9 mouse cellular contexts compared by ENCODE assay signal in the genomic region with DNA sequence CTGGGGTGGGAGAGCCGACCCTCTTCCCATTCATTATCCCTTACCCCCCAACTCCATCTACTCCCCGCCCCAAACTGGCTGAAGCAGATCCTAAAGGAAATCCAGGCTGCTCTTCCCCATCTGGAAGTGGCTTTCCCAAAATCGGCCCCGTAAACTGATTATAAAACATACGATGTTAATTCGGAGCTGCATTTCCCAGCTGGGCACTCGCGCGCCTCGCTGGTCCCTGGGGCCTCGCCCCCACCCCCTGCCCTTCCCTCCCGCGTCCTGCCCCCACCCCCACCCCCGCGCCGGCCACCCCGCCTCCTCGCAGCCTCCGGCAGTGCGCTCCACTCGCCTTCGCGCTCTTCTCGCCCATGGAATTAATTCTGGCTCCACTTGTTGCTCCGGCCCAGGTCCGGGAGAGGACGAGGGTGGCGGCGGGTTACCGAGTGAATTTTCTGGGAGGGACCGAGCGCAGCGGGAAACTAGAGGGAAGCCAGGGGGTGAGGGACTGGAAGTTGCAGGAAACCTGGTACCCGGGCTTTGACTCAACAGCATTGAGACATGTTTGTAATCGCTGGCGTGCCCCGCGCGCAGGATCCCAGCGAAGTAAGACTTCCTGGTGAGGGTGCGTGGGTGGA. TPM values are rescaled to one million over a fixed set of nuclear protein-coding genes. Genes with fewer than 3 reads are reported as not detected.
DNase-seq lines count a peak whose midpoint lies in the region; ATAC-seq lines count a peak whose summit lies in the region.
"Had no signal": no experiment of that assay in that cellular context is flagged by ENCODE, and none has a peak within 500 bp of the region (broad histone marks: within the 10 kb centered on the region; RNA-seq: fewer than 3 reads in every experiment).

No protein-coding gene starts in this region.

- peaks cover 57% of the 10 kb centered on the region for H3K4me1 ChIP-seq in forebrain, embryonic 13.5 days
- peaks cover 2% of the 10 kb centered on the region; the same call in 1 of the 2 replicates for H3K4me1 ChIP-seq in intestine, embryonic 14.5 days (replicated peaks; ENCODE audit: control insufficient read depth, insufficient read depth, low read length)

- peak; percentile 19 to 72 for DNase-seq in adrenal gland, adult (ENCODE audit: inconsistent age in 2 of 2, low spot score in 1 of 2)
- DNase-seq in adrenal gland, postnatal 4 days (ENCODE audit: low spot score in 2 of 2): no peak
- DNase-seq in ES-CJ7 (ENCODE audit: low read depth, low spot score) (peak; percentile 47), adipocyte (ENCODE audit: low spot score) (no peak)
- DNase-seq in intestine, embryonic 14.5 days (ENCODE audit: low spot score): peak; percentile 75
- peak; percentile 47 for DNase-seq in mesoderm, embryonic 11.5 days (ENCODE audit: low read depth, low spot score)
- peak; percentile 23 for DNase-seq in yolk sac, embryonic 10.5 days (ENCODE audit: low spot score)

- peak overlapping the region; percentile 58 for H3K4me3 ChIP-seq in forebrain, embryonic 13.5 days
- H3K4me3 ChIP-seq in intestine, embryonic 14.5 days (ENCODE audit: low read depth, low read length): peak overlapping the region; percentile 82

- no peak overlapping the region for H3K27ac ChIP-seq in forebrain, embryonic 13.5 days
- peak overlapping the region; percentile 98; the same call in 1 of the 2 replicates for H3K27ac ChIP-seq in intestine, embryonic 14.5 days (ENCODE audit: low read depth)

- ATAC-seq in forebrain, embryonic 13.5 days: no peak
- no peak for ATAC-seq in intestine, embryonic 14.5 days (replicated peaks; ENCODE audit: low FRiP score, low TSS enrichment, low read depth)

- peak overlapping the region; percentile 59 for H3K9ac ChIP-seq in forebrain, embryonic 13.5 days
- peak overlapping the region; percentile 91 for H3K9ac ChIP-seq in intestine, embryonic 14.5 days (ENCODE audit: low read length)

- no peaks in the 10 kb centered on the region for H3K36me3 ChIP-seq in forebrain, embryonic 13.5 days (ENCODE audit: poor library complexity, severe bottlenecking)
- peaks cover 32% of the 10 kb centered on the region for H3K36me3 ChIP-seq in intestine, embryonic 14.5 days (ENCODE audit: control insufficient read depth, insufficient read depth, low read length)

- peaks cover 80% of the 10 kb centered on the region for H3K27me3 ChIP-seq in forebrain, embryonic 13.5 days
- H3K27me3 ChIP-seq in intestine, embryonic 14.5 days (replicated peaks; ENCODE audit: control insufficient read depth, insufficient read depth, low read length): peaks cover 16% of the 10 kb centered on the region

- H3K9me3 ChIP-seq in forebrain, embryonic 13.5 days (replicated peaks): no peaks in the 10 kb centered on the region
- no peaks in the 10 kb centered on the region for H3K9me3 ChIP-seq in intestine, embryonic 14.5 days (ENCODE audit: control insufficient read depth, low read length)

- WGBS in forebrain, embryonic 13.5 days: under 1% methylated on average over 37 of the region's 41 CpGs
- 2% methylated on average over 41 of the region's 41 CpGs for WGBS in intestine, embryonic 14.5 days

- peak overlapping the region; percentile 89 for H3K4me2 ChIP-seq in forebrain, embryonic 13.5 days
- H3K4me2 ChIP-seq in intestine, embryonic 14.5 days (ENCODE audit: low read length): peak overlapping the region; percentile 64

RNA-seq across cellular contexts. Expression of gene Wnt5a, which starts 6.6 kb away (rescaled TPM):
- total RNA-seq in adrenal gland, postnatal 4 days (2021): 10 to 100 TPM; 34.0 to 42.9 TPM
- 10.0 and 16.1 TPM in 2 replicates for polyA plus RNA-seq in forebrain, embryonic 13.5 days (2015; fragmentation: Nextera tagmentation; extraction: Ambion mirVana)
- 37.0 and 49.8 TPM in 2 replicates for polyA plus RNA-seq in intestine, embryonic 14.5 days (2014; fragmentation: Nextera tagmentation; extraction: Ambion mirVana)
- total RNA-seq: common myeloid progenitor, adult 5-6 weeks had no signal

Comparison
In these comparisons a context has a peak if more than half of its experiments do, and no peak if none do; other contexts are left out.
1. DNase-seq: peak in adrenal gland, adult (2 of 2), ES-CJ7 (single experiment), intestine, embryonic 14.5 days (single experiment), mesoderm, embryonic 11.5 days (single experiment) and yolk sac, embryonic 10.5 days (single experiment); none in adrenal gland, postnatal 4 days (0 of 2) and adipocyte (single experiment).